Mouse (Mus musculus) layer of hippocampus, postnatal 14 days (tissue): Measurements from ENCODE around the gene Stard7. TPM values are rescaled to one million over a fixed set of nuclear protein-coding genes. Genes with fewer than 3 reads are reported as not detected.
"Not testable (repeated sequence)": the region's sequence is repeated elsewhere in the genome, so short reads cannot be mapped to it uniquely, and the experiment has no call there.

ENCODE experiments used
- DNase-seq, 2 experiments: peaks; one replicate each; pipeline ENCODE4 v3.0.0; 2021 to 2022; ENCODE audit warnings: low spot score in 2 of 2, mixed read lengths in 1 of 2
- total RNA-seq, 2 experiments: library from RNA; stranded (reverse); gene quantifications; 2 replicates each; pipeline ENCODE4 v1.2.3; 2021

The Stard7 gene
- total RNA-seq, 2 experiments from 2014 or later = 148 to 149 TPM

DNA sequence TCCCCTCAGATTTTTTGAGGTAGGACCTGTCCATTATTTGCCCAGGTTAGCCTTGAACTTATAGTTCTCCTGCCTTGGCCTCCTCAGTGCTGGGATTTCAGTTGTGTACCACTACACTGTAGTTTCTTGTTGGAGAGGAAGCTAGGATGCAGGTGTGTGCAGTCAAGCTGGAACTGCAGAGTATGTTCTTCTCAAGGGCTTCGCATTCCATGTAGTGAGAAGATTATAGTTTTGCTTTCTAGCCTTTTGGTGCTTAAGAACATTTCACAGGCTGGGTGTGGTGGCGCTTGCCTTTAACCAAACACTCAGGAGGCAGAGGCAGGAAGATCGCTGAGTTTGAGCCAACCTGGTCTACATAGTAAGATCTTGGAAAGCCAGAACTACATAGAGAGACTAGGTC, 2.8 kb downstream of the Stard7 start:
- no peak for DNase-seq

DNA sequence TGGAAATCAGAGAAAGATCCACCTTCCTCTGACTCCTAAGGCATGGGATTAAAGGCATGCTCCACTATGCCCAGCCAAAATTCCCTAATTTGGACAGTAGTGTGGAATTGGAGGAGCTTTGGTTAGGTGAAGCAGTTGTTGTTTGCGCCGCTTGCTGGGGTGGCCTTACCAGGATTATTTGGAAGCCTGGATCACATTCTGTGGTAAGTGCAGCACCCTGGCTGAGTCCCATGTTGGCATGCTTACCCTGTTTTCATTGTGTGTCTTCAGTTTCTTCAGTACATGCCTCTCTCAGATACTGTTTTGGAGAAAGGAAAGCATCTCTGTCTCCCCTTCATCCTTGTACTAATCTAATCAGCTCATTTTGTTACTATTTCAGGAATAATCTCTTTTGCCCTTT, 4.6 kb downstream of the Stard7 start:
- DNase-seq = no peak

DNA sequence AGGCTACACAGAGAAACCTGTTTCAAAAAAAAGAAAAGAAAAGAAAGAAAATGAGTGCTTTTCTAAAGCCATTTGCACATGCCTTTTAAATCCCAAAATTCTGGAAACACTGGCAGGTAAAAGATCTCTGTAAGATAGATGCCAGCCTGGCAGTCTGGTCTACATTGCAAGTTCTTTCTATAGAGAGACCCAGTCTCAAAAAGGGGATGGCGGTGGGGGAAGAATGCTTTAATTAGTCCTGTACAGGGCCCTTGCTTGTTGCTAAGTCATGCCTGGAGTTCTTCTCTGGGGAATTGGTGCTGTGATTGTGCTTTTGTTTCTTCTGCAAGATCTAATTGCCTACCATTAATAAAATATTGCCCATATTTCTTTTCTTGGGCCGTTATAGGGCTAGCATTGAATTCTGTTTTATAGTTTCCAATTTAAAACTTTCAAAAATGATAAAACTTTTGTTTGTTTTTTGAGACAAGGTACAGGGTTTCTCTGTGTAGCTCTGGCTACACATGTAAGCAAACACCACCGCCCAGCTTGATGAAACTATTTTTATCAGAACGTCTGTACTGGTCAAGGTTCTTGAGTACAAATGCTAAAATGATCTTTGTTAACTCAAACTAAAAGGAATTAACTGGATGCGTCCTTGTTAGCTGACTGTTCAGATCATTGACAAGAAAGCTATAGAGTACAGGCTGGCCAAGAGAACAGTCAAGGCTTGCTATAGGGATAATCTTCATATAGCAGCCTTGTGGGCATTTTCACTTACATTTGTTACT, 5.7 kb downstream of the Stard7 start:
- DNase-seq = no peak

DNA sequence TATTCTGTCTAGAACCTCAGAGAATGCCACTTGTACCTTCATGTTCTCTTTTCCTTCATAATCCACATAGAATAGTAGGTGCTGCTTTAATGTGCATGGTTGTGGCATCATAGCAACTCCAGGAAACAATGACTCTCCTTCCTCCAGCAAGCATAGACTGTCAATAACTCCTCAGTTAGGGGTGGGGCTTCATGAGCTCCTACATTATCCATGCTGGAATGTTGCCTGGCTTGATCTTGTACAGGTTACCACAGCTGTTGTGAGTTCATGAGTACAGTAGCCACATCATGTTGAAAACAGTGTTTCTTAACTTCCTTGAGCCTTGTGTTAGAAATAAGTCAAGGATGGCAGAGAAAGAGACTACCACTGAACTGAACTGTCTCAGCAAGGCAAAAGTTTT, 8.1 kb downstream of the Stard7 start:
- no peak for DNase-seq

- no peak for DNase-seq
Measured at GRCm38 (mm10) chr2:127292250-127292649, 22.2 kb downstream of the Stard7 start.

GRCm38 (mm10) chr2:127297001-127297805, 27.2 kb downstream of the Stard7 start:
- DNase-seq = no peak

DNA sequence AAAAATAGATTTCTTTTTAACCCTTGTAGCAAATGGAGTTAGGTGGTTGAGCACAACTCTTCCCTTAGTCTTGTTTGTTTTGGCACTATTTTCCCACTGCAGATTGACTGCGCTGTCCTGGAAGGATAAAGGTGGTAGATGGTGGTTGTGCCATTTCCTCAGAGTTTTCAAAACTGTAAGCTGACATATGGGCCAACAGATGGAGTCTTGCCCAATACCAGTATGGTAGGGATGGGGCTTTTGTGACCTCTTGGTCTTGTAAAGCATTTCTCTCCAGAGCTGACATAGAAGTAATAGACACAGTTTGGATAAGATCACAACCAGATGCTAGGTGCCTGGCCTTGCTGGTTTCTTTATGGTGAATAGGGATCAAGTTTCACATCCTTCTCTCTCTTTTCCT, 28.0 kb downstream of the Stard7 start:
- DNase-seq = no peak

DNA sequence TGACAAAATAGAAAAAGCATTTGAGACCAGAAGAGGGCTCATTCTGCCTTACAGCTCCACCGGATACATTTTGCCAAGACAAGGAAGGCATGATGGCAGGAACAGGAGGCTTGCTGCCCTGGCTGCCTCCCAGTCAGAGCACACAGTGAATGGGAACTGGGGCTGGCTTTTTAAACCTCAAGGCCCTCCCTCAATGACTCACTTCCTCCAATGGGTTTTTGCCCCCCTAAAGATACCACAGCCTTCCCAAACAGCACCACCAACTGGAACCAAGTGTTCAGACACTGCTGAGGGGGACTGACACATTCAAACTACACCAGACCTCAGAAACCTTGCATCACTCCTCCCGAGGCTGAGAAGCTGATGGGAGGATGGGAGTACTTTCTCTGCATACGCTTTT, 30.7 kb downstream of the Stard7 start:
- DNase-seq = no peak

- no peak for DNase-seq
Measured at GRCm38 (mm10) chr2:127301883-127302282, 31.9 kb downstream of the Stard7 start.

GRCm38 (mm10) chr2:127304192-127304591, 34.2 kb downstream of the Stard7 start:
- not testable (repeated sequence) for DNase-seq

DNA sequence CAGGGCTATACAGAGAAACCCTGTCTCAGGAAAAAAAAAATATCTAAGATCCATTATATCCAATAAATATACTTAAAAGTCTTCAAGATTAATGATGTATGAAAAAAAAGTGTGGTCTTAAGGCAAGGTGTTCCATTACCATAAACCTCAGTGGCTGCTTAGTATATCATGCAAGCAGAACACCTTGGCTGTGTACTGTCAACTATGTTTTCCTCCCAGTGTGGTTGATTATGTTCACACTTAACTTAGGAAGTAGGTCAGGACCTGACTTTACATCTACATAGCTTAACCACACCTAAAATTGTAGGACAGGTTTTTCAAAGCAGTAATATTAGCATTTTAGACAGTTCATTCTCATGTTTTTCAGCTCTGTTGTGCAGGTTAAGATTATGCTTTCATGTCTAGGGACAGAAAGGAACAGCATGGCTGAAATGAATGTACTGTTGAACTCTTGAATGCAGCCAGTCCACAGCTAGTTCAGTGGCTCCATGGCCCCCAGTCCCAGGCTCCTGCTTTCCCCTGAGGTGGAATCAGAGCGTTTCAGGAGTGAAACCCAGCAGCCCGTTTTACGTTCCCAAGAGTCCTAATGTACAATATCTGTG, 34.7 kb downstream of the Stard7 start:
- DNase-seq = no peak

DNA sequence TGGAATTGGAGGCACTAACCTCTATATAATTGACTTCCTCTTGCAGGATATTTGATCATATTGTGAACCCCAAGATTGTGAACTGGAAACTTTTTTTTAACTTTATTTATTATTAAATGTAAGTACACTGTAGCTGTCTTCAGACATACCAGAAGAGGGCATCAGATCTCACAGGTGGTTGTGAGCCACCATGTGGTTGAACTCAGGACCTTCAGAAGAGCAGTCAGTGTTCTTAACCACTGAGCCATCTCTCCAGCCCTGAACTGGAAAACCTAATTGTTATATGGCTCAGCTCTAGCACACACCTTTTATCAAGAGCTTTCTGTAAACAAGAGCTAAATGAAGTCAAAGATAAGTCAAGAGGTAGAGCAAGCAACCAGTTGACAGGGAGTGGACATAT, 36.1 kb downstream of the Stard7 start:
- DNase-seq = no peak

GRCm38 (mm10) chr2:127307179-127307578, 37.2 kb downstream of the Stard7 start:
- no peak for DNase-seq

DNA sequence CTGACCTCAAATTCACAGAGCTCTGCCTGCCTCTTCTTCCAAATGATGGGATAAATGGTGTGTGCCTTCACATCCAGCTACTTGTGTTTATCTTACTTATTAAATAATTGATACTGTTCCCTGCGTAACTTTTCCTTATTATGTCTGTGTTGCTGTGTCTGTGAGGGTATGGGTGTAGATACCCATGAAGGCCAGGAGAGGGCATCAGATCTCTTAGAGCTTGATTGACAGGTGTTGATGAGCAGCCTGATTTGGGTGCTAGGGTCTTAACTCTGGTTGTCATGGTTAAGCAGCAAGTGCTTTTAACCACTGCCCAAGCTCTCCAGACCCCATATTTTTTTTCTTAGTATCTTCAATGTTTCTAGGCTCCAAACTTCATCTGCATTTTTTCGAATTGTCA, 38.6 kb downstream of the Stard7 start:
- DNase-seq = no peak

- no peak for DNase-seq
Measured at GRCm38 (mm10) chr2:127310246-127310645, 40.2 kb downstream of the Stard7 start.

GRCm38 (mm10) chr2:127310685-127311084, 40.7 kb downstream of the Stard7 start:
- DNase-seq = no peak

DNA sequence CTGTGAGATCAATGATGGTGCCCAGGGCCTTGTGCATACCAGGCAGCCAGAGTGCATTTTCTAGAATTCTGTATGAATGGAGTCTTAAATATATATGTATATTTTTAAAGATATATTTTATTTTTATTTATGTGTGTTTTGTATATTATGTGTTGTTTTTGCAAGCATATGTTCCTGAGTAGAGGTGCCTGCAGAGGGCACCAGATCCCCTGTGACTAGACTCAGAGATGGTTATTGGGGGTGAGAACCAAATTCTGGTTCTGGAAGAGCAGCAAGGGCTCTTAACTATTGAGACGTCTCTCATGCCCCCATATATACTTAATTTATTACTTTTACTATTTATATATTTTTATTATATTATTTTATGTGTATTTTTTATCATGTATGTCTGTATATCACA, 41.2 kb downstream of the Stard7 start:
- DNase-seq = no peak

DNA sequence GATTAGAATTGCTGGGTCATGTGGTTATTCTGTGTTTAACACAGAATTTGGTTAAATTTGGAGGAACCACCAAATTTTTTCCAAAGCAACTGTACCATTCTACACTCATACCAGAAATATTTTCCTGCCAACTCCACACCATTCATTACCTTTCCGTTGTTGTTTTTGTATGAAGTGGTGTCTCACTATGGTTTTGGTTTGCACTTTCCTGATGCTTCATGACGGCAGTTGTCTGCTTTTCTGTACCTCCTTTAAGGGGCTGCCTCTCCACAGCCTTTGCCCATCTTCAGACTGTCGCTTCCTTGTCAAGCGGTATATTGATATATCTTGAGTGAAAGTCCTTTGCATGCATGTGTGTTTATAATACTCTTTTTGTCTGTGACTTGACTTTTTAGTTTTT, 42.8 kb downstream of the Stard7 start:
- DNase-seq = no peak

DNA sequence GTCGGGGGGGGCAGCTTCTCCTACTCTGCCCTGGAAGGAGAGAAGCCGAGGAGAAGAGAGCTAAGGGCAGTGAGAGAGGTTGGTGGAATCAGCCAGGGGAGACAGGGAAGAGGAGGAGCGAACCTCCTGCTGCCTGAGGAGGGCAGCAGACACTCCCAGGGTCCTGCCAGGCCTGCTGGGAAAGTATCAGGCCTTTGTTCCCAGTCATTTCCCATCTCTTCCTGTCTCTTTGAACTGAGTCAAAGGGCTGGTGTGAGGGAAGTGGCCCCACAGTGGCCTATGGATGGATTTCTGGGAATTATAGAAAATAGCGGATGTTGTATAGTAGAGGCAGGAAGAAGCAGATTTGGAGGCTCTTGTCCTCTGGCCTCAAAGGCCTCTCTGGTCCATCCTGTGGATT, 43.9 kb downstream of the Stard7 start:
- DNase-seq = no peak

DNA sequence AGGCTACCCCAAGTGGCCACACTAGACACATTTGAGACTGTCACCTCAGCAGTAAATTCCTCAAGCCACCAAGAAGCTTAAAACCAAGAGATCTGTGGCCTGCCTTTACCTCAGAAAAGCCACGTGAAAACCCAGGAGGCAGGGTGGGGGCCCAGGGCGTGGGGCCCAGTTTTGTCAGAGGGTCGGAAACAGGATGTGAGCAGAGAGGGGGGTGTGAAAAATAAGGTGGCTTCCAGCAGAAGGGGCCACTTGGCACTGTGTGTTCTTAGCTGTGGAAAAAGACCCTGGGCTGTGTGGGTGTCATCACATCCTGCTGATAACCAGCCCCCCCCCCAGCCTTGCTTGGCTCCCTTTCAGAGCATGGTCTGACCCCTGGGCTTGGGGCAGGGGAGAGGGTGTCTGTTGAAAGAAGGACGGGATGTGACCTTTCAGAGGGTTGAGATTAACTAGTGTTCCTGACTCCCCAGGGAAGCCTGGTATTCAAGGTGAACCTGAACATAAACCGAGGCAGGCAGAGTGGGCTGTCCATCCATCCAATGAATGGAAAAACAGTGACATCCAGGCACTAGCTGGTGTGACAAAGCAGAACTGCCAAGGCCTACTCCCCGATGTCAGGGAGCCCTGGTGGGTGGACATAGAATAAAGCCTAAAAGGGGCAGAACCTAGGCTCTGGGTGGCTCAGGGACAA, 44.6 kb downstream of the Stard7 start:
- no peak for DNase-seq

GRCm38 (mm10) chr2:127315155-127315470, 45.1 kb downstream of the Stard7 start:
- DNase-seq = no peak

DNA sequence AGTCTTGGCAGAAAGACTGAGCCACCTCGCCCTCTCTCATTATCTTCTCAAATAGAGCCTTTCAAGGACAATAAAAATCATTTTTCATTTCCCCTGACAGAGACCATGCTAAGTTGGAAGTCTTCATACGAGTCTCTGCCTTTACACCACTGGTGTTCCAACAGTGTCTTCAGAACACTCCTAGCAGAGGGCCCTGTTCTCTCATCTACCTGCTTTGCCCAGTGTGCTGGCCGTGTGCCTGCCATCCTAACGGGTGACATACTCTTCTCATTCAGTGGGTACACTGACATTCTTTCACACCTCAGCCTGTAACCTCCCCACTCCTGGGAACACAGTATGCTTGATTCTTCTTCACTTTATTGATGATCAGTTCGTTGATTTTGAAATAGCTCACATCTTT, 46.4 kb downstream of the Stard7 start:
- DNase-seq = no peak
